Mouse (Mus musculus) layer of hippocampus, postnatal 25 days (tissue): ENCODE data around the gene Chmp2a. TPM values are rescaled to one million over a fixed set of nuclear protein-coding genes. Genes with fewer than 3 reads are reported as not detected.

Experiments
- DNase-seq, 2 experiments: peaks; one replicate each; pipeline ENCODE4 v3.0.0; 2022; ENCODE audit warnings: mixed read lengths in 2 of 2, low spot score in 1 of 2; ENCODE audit errors: extremely low spot score in 1 of 2
- total RNA-seq, 2 experiments: library from RNA; stranded (reverse); gene quantifications; 2 replicates each; pipeline ENCODE4 v1.2.3; 2021

Chmp2a gene
- total RNA-seq, 2 experiments from 2014 or later: 128 to 149 TPM

GRCm38 (mm10) chr7:13006531-13006930, 28.1 kb downstream of the Chmp2a start:
- DNase-seq: no peak

GRCm38 (mm10) chr7:13006011-13006410, 28.6 kb downstream of the Chmp2a start:
- peak in 1 of 2 experiments; percentile 6 for DNase-seq

DNA sequence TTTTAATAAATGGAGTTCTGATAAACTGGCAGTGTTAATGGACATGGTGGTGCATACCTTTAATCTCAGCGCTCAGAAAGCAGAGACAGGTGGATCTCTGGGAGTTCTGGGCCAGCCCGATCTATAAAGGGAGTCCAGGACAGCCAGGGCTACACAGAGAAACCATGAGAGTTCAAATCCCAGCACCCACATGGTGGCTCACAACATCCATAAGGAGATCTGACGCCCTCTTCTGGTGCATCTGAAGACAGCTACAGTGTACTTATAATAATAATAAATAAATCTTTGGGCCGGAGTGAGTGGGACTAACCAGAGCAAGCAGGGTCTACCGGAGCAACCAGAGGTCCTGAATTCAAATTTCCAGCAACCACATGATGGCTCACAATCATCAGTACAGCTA, 31.2 kb downstream of the Chmp2a start:
- DNase-seq: no peak

DNA sequence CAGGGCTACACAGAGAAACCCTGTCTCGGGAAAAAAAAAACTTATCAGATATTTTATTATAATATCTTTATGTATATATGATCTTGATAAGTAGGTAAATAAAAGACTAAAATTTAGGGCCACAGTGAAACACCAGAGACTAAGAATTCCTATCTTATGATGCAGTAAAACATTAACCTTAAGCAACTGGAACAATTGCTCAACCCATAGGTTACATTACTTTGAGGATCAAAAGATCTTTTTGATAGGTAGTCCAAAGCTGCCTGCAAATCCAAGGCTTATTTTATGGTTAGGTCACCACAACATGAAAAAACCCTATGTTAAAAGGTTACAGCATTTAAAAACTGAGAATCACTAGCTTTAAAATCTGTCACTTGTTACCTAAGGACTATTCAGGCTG, 33.0 kb downstream of the Chmp2a start:
- no peak for DNase-seq

GRCm38 (mm10) chr7:12998851-12999250, 35.8 kb downstream of the Chmp2a start, which contains the start of gene Trim28:
Gene Trim28 (plus strand): TSS chr7:12999114.
- DNase-seq: no peak

DNA sequence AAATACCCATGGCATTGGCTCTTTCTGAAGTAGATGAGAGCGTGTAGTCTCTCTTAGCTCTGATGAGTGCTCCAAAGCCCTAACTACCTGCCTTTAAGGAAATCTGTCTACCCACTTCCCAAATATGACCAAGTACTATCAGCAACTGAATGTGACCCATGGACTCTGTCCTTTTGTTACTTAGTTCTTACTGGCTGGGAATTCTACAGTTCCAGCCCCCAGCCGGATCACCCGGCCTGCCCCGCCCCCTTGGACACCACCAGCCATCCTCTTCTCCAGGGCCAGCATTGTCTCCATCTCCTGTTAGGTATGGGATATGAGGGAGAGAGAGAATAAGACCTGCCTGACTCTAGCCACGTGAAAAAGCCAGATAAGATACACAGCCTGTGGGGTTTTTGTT, 36.6 kb downstream of the Chmp2a start, which contains the start of gene Slc27a5:
Gene Slc27a5 (minus strand): TSS at position 140 of the 400 bp plus-strand sequence.
- no peak for DNase-seq

- no peak for DNase-seq
Measured at GRCm38 (mm10) chr7:12997230-12997629, 37.4 kb downstream of the Chmp2a start.

- no peak for DNase-seq
Measured at GRCm38 (mm10) chr7:12995862-12996261, 38.7 kb downstream of the Chmp2a start.

GRCm38 (mm10) chr7:12993148-12993547, 41.5 kb downstream of the Chmp2a start:
- DNase-seq: no peak

GRCm38 (mm10) chr7:12992222-12992621, 42.4 kb downstream of the Chmp2a start:
- no peak for DNase-seq

DNA sequence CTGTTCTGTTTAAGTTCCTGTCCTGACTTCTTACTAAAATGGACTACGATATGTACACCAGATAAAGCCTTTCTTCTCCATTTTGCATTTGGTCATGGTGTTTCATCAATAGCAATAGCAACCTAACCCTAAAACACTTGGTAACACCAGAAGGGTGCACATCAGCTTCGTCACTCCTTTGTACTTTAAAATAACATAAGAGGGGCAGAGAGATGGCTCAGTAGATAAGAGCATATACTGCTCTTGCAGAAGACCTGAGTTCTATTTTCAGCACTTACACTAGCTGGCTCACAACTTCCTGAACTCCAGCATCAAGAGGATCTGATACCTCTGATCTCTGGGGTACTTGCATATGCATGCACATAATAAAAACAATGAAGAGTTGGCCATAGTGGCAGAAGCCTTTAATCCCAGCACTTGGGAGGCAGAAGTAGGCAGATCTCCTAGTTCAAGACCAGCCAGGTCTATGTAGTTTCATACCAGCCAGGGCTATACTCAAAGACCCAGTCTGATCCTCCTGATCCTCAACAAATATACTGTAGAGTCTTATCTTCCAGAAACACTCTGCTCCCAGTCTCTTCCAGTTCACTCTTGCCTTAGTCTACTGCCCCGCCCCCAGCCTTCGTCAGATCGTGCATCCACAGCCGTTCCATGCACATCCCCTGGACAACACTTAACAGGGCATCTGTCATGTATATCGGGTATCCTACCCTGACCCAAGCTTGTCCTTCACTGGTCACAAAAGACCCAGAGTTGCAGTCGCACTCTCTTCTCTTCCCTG, 47.0 kb downstream of the Chmp2a start:
- DNase-seq: no peak

DNA sequence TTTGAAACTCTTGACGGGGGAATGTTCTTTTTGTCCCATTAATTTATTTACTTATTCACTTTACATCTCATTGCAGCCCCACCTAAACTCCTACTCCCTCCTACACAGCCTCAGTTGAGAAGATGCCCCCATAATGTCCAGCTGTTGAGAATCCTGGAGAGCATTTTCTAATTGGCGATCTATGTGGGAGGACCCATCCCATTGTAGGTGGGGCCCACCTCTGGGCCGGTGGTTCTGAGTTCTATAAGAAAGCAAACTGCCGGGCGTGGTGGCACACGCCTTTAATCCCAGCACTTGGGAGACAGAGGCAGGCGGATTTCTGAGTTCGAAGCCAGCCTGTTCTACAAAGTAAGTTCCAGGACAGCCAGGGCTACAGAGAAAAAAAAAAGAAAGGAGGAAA, 47.7 kb downstream of the Chmp2a start:
- DNase-seq: no peak

DNA sequence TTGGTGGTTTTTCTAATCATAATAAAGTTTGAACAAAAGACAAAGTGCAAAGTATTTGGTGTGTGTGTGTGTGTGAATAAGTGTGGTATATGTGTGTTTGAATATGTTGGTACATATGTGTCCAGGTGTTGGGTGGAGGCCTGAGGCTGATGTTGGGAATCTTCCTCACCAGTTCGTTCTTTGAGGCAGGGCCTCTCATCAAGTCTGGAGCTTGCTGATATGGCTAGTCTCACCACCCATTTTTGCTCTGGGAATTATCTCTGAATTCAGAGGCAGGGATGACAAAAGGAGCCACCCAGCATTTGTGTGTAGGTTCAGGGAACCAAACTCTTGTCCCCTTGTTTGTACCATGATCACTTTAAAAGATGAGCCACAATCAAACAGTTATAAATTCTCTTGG, 48.9 kb downstream of the Chmp2a start:
- no peak for DNase-seq

Other genes with a start within 250 kb of the Chmp2a start
- gene Zscan18, start 231.2 kb downstream of the Chmp2a start, total RNA-seq: 10 to 100 TPM; 17.9 to 18.9 TPM
- gene Zfp329, start 215.9 kb downstream of the Chmp2a start, total RNA-seq: 10 to 100 TPM; 22.0 to 26.4 TPM
- 10 to 100 TPM; 13.0 to 13.4 TPM for gene Zfp110, start 200.0 kb downstream of the Chmp2a start, total RNA-seq
- gene Zfp128, start 153.6 kb downstream of the Chmp2a start, total RNA-seq: 1 to 10 TPM; 6.8 to 9.0 TPM
- 10 to 100 TPM; 14.4 to 15.1 TPM for gene Zscan22, start 137.0 kb downstream of the Chmp2a start, total RNA-seq
- gene Rps5, start 112.5 kb downstream of the Chmp2a start, total RNA-seq: 100 to 1,000 TPM; 379 to 453 TPM
- 1 to 10 TPM in 1 of 2 experiments, under 1 TPM in 1; 0.91 to 1.3 TPM for gene Rnf225, start 107.4 kb downstream of the Chmp2a start, total RNA-seq
- gene Zfp324, start 69.0 kb downstream of the Chmp2a start, total RNA-seq: 10 to 100 TPM; 10.2 to 12.1 TPM
- gene Zfp446, start 57.0 kb downstream of the Chmp2a start, total RNA-seq: 1 to 10 TPM; 8.1 to 9.1 TPM
- under 1 TPM; 0.22 to 0.47 TPM for gene Slc27a5, start 36.6 kb downstream of the Chmp2a start, total RNA-seq
- gene Trim28, start 35.7 kb downstream of the Chmp2a start, total RNA-seq: 100 to 1,000 TPM; 236 to 250 TPM
- gene Zbtb45, start 24.8 kb downstream of the Chmp2a start, total RNA-seq: 10 to 100 TPM; 34.4 to 35.3 TPM
- gene Ube2m, start 3.5 kb upstream of the Chmp2a start, total RNA-seq: 100 to 1,000 TPM; 197 to 209 TPM
- gene Mzf1, start 20.0 kb upstream of the Chmp2a start, total RNA-seq: 10 to 100 TPM; 12.8 to 18.0 TPM
- not detected for gene Vmn1r85, start 60.4 kb upstream of the Chmp2a start, total RNA-seq
- not detected for gene Vmn1r86, start 85.1 kb upstream of the Chmp2a start, total RNA-seq
- not detected for gene Vmn1r87, start 105.3 kb upstream of the Chmp2a start, total RNA-seq
- under 1 TPM; 0.14 to 0.15 TPM for gene Vmn1r88, start 124.8 kb upstream of the Chmp2a start, total RNA-seq
- not detected for gene Vmn1r89, start 178.2 kb upstream of the Chmp2a start, total RNA-seq
- gene Lig1, start 242.5 kb upstream of the Chmp2a start, total RNA-seq: 1 to 10 TPM; 5.0 to 6.4 TPM
- gene Zswim9, start 243.9 kb upstream of the Chmp2a start, total RNA-seq: 10 to 100 TPM; 12.6 to 15.2 TPM